Mouse (Mus musculus) liver, embryonic 14.5 days (tissue): ENCODE data around the gene Nenf. TPM values are rescaled to one million over a fixed set of nuclear protein-coding genes. Genes with fewer than 3 reads are reported as not detected.
A peak's percentile ranks its signal among the peaks of the same experiment; 100 is the strongest.

Experiments
- ATAC-seq: fragments of 200-750 bp; cut with Nextera tagmentation; 2 replicates; pipeline ENCODE4 v1.8.0; 2017; ENCODE audit warnings: moderate number of reproducible peaks, mild to moderate bottlenecking, moderate library complexity; ENCODE audit not compliant: insufficient read depth
- DNase-seq, 3 experiments: peaks; one replicate each; pipeline ENCODE4 v3.0.0-alpha.2; 2012 to 2013; ENCODE audit warnings: low read depth in 3 of 3, low spot score in 3 of 3
- H3K27ac ChIP-seq: fragments of 300-500 bp; sonication (generic); 2 replicates; pipeline ENCODE4 v1.5.1; 2014; ENCODE audit warnings: moderate library complexity, mild to moderate bottlenecking, control low read depth, inconsistent platforms
- H3K27me3 ChIP-seq: fragments of 300-500 bp; sonication (generic); 2 replicates; pipeline ENCODE4 v1.6.1; 2014; ENCODE audit warnings: mild to moderate bottlenecking, low read length, moderate library complexity; ENCODE audit not compliant: control insufficient read depth, insufficient read depth
- H3K36me3 ChIP-seq: fragments of 300-500 bp; sonication (generic); replicated peaks from 2 replicates; pipeline ENCODE4 v1.6.1; 2014; ENCODE audit warnings: low read depth; ENCODE audit not compliant: control insufficient read depth, insufficient read depth
- H3K4me1 ChIP-seq, 2 experiments: fragments of 200-500 bp in 1 of 2; fragments of 300-500 bp in 1 of 2; sonication (generic) in 1 of 2; replicated peaks; 2 replicates each; pipeline ENCODE4 v1.6.1; 2012 to 2014; ENCODE audit warnings: antibody characterized with exemption in 1 of 2, inconsistent platforms in 1 of 2, low read length in 1 of 2; ENCODE audit not compliant: control insufficient read depth in 2 of 2, insufficient read depth in 2 of 2
- H3K4me2 ChIP-seq: fragments of 300-500 bp; sonication (generic); 2 replicates; pipeline ENCODE4 v1.6.1; 2014; ENCODE audit warnings: low read depth, mild to moderate bottlenecking, control low read depth, moderate library complexity
- H3K4me3 ChIP-seq, 2 experiments: fragments of 200-500 bp in 1 of 2; fragments of 300-500 bp in 1 of 2; sonication (generic) in 1 of 2; 2 replicates each; pipeline ENCODE4 v1.5.1; 2012 to 2014; ENCODE audit warnings: low read depth in 2 of 2, low read length in 2 of 2, mild to moderate bottlenecking in 2 of 2, control low read depth in 1 of 2, inconsistent platforms in 1 of 2, moderate library complexity in 1 of 2; ENCODE audit not compliant: insufficient read depth in 1 of 2
- H3K9ac ChIP-seq: fragments of 300-500 bp; sonication (generic); replicated peaks from 2 replicates; pipeline ENCODE4 v1.6.1; 2014; ENCODE audit warnings: mild to moderate bottlenecking, control low read depth, moderate library complexity
- H3K9me3 ChIP-seq: fragments of 300-500 bp; sonication (generic); 2 replicates; pipeline ENCODE4 v1.6.1; 2016; ENCODE audit warnings: low read length, mixed read lengths; ENCODE audit not compliant: control insufficient read depth
- CTCF ChIP-seq: IDR thresholded peaks from 2 replicates; pipeline ENCODE4 v1.5.1; 2016; ENCODE audit warnings: antibody characterized with exemption, low read depth, control low read depth
- EP300 ChIP-seq: IDR thresholded peaks from 2 replicates; pipeline ENCODE4 v1.6.1; 2016; ENCODE audit warnings: antibody characterized with exemption, low read depth
- WGBS: fragments of 180-500 bp; shearing (Covaris S2); extraction: QIAGEN DNeasy Blood & Tissue Kit; methylation state at CpG from one replicate; pipeline ENCODE4 v1.1.7; 2014; ENCODE audit not compliant: insufficient replicate concordance; 5-methylcytosine and 5-hydroxymethylcytosine counted together
- polyA plus RNA-seq, 2 experiments: library from polyadenylated mRNA; depleted of rRNA in 1 of 2; stranded (reverse) in 1 of 2; unstranded in 1 of 2; fragments of >200 nt; fragmentation: Nextera tagmentation in 1 of 2; extraction: Ambion mirVana in 1 of 2; gene quantifications; 2 replicates each; pipeline versions ENCODE4 v1.2.1 to v1.2.3; 2012 to 2014

Gene Nenf
- polyA plus RNA-seq, 2 experiments: 29.4 to 34.9 TPM

GRCm38 (mm10) chr1:191324733-191325590 is 7.0 kb upstream of the Nenf start:
- H3K4me3 ChIP-seq: peak overlapping the region; percentile 31 to 89
- peak overlapping the region; percentile 99 for H3K4me2 ChIP-seq
- ATAC-seq (peak; percentile 69), DNase-seq (peak in 2 of 3 experiments; percentile 49 to 52)
- no peaks in the 10 kb centered on the region for H3K27me3 ChIP-seq
- no peaks in the 10 kb centered on the region for H3K36me3 ChIP-seq
- peaks cover 21 to 30% of the 10 kb centered on the region in 2 experiments for H3K4me1 ChIP-seq
- 50% methylated on average over 7 of the region's 7 CpGs for WGBS
- H3K9ac ChIP-seq: peak overlapping the region; percentile 70
- H3K9me3 ChIP-seq: no peaks in the 10 kb centered on the region
- peak overlapping the region; percentile 66 for H3K27ac ChIP-seq
- no peak for TF ChIP-seq CTCF
- peak; percentile 42 for TF ChIP-seq EP300

GRCm38 (mm10) chr1:191323381-191323780 is 5.4 kb upstream of the Nenf start:
- ATAC-seq: no peak
- Histone ChIP-seq H3K4me3 (no peak overlapping the region), H3K4me2 (no peak overlapping the region), H3K9me3 (no peaks in the 10 kb centered on the region), H3K27me3 (no peaks in the 10 kb centered on the region), H3K27ac (no peak overlapping the region), H3K36me3 (no peaks in the 10 kb centered on the region), H3K9ac (no peak overlapping the region), H3K4me1 (peaks cover 31 to 41% of the 10 kb centered on the region in 2 experiments)
- no peak for TF ChIP-seq EP300
- TF ChIP-seq CTCF: no peak
- no peak for DNase-seq
- WGBS: 76% methylated on average over 3 of the region's 3 CpGs

GRCm38 (mm10) chr1:191318686-191319085 is 692 bp upstream of the Nenf start:
- TF ChIP-seq EP300 (no peak), CTCF (no peak)
- Histone ChIP-seq H3K4me1 (peaks cover 15 to 22% of the 10 kb centered on the region in 2 experiments), H3K36me3 (no peaks in the 10 kb centered on the region), H3K4me2 (peak overlapping the region; percentile 71), H3K9me3 (no peaks in the 10 kb centered on the region), H3K27ac (peak overlapping the region; percentile 74), H3K4me3 (no peak overlapping the region), H3K9ac (peak overlapping the region; percentile 32), H3K27me3 (no peaks in the 10 kb centered on the region)
- 47% methylated on average over 5 of the region's 5 CpGs for WGBS
- ATAC-seq (no peak), DNase-seq (peak in 1 of 3 experiments; percentile 29)

GRCm38 (mm10) chr1:191316818-191317217 is 1.2 kb downstream of the Nenf start:
- Histone ChIP-seq H3K36me3 (no peaks in the 10 kb centered on the region), H3K27ac (peak overlapping the region; percentile 74; the same call in 1 of the 2 replicates), H3K4me1 (peaks cover 15 to 25% of the 10 kb centered on the region in 2 experiments), H3K4me2 (peak overlapping the region; percentile 71), H3K27me3 (no peaks in the 10 kb centered on the region), H3K9me3 (no peaks in the 10 kb centered on the region), H3K9ac (peak overlapping the region; percentile 83; the same call in 1 of the 2 replicates), H3K4me3 (no peak overlapping the region)
- no peak for DNase-seq
- peak; percentile 18 for TF ChIP-seq CTCF
- no peak for TF ChIP-seq EP300
- ATAC-seq: no peak
- 83% methylated on average over 8 of the region's 8 CpGs for WGBS

- TF ChIP-seq EP300: no peak
- TF ChIP-seq CTCF: no peak
- Histone ChIP-seq H3K9me3 (no peaks in the 10 kb centered on the region), H3K4me3 (no peak overlapping the region), H3K27ac (no peak overlapping the region), H3K9ac (no peak overlapping the region), H3K27me3 (no peaks in the 10 kb centered on the region), H3K36me3 (no peaks in the 10 kb centered on the region), H3K4me1 (peaks cover 8 to 19% of the 10 kb centered on the region in 2 experiments), H3K4me2 (no peak overlapping the region)
- ATAC-seq (no peak), DNase-seq (no peak)
- WGBS: 66% methylated on average over 4 of the region's 4 CpGs
Measured at GRCm38 (mm10) chr1:191313926-191314325, 4.1 kb downstream of the Nenf start.
